Mouse (Mus musculus) ES-Bruce4 (cell line): Measurements from ENCODE around the gene Men1.

Experiments
- CTCF ChIP-seq: IDR thresholded peaks from one replicate; pipeline ENCODE4 v1.8.1; 2011; ENCODE audit warnings: low read depth, low read length
- POLR2A ChIP-seq: IDR thresholded peaks from one replicate; pipeline ENCODE4 v1.8.1; 2011; ENCODE audit warnings: low read length; ENCODE audit not compliant: insufficient read depth

DNA sequence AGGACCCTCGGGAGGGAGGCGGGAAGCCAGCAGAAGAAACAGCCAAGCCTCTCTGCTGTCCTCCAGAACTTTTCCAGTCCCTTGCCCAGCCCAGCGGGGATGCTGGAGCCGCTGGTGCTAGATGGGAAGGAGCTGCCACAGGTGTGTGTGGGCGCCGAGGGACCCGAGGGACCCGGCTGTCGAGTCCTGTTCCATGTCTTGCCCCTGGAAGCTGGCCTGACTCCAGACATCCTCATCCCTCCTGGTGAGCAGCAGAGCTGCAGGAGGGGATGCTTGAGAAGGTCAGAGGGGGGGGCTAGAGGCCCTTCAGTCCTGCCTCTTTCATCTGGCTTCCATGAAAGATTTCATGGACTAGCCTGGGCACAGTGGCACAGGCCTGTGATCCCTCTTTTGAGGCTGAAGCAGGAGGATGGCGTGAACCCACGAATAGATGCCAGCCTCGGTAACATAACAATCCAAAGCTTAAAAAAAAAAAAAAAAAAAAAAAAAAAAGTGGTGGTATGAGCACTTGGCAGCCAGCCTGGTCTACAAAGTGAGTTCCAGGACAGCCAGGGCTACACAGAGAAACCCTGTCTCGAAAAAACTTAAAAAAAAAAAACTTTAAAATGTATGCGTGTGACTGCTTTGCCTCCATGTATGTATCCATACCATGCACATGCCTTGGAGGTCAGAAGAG, 16.8 kb downstream of the Men1 start:
- TF ChIP-seq POLR2A = no peak
- TF ChIP-seq CTCF = no peak
